Mouse (Mus musculus) bone marrow macrophage, adult 2 months (primary cell): ENCODE data around the gene Tbc1d24. TPM values are rescaled to one million over a fixed set of nuclear protein-coding genes. Genes with fewer than 3 reads are reported as not detected.
A peak's percentile ranks its signal among the peaks of the same experiment; 100 is the strongest.

Source experiments
- H3K27ac ChIP-seq: 2 replicates; pipeline ENCODE4 v1.5.1; 2012; ENCODE audit warnings: low read depth, low read length; ENCODE audit not compliant: insufficient read depth
- H3K4me1 ChIP-seq: 2 replicates; pipeline ENCODE4 v1.6.1; 2012; ENCODE audit warnings: low read length; ENCODE audit not compliant: control insufficient read depth, insufficient read depth
- H3K4me3 ChIP-seq: 2 replicates; pipeline ENCODE4 v1.5.1; 2012; ENCODE audit warnings: mild to moderate bottlenecking, low read length, moderate library complexity; ENCODE audit not compliant: insufficient read depth
- CTCF ChIP-seq: IDR thresholded peaks from 2 replicates; pipeline ENCODE4 v1.5.1; 2012; ENCODE audit warnings: low read depth, mild to moderate bottlenecking, low read length, moderate library complexity
- POLR2A ChIP-seq: IDR thresholded peaks from 2 replicates; pipeline ENCODE4 v1.6.1; 2012; ENCODE audit warnings: mild to moderate bottlenecking, low read depth, low read length, borderline replicate concordance
- polyA plus RNA-seq: library from polyadenylated mRNA; stranded (reverse); fragments of >200 nt; gene quantifications from 2 replicates; pipeline ENCODE4 v1.2.4, GENCODE M21; 2012; ENCODE audit not compliant: missing spikeins, insufficient read depth, insufficient read length

Gene Tbc1d24
- polyA plus RNA-seq, 1 experiment: 23.0 TPM

GRCm38 (mm10) chr17:24211631-24212440 lies 6.5 kb upstream of the Tbc1d24 start:
- Histone ChIP-seq H3K4me3 (peak overlapping the region; percentile 28), H3K27ac (no peak overlapping the region), H3K4me1 (peaks cover 9% of the 10 kb centered on the region; the same call in 1 of the 2 replicates)
- TF ChIP-seq CTCF: no peak
- no peak for TF ChIP-seq POLR2A

GRCm38 (mm10) chr17:24210591-24210990 lies 5.2 kb upstream of the Tbc1d24 start:
- peaks cover 15% of the 10 kb centered on the region for H3K4me1 ChIP-seq

GRCm38 (mm10) chr17:24209916-24210240 lies 4.5 kb upstream of the Tbc1d24 start:
- TF ChIP-seq POLR2A (no peak), CTCF (no peak)
- Histone ChIP-seq H3K27ac (no peak overlapping the region), H3K4me3 (no peak overlapping the region), H3K4me1 (peaks cover 15% of the 10 kb centered on the region)

More at GRCm38 (mm10) chr17:24210591-24210990, 5.2 kb upstream of the Tbc1d24 start:
- Histone ChIP-seq H3K4me3 (no peak overlapping the region), H3K27ac (no peak overlapping the region)
- TF ChIP-seq CTCF: no peak

DNA sequence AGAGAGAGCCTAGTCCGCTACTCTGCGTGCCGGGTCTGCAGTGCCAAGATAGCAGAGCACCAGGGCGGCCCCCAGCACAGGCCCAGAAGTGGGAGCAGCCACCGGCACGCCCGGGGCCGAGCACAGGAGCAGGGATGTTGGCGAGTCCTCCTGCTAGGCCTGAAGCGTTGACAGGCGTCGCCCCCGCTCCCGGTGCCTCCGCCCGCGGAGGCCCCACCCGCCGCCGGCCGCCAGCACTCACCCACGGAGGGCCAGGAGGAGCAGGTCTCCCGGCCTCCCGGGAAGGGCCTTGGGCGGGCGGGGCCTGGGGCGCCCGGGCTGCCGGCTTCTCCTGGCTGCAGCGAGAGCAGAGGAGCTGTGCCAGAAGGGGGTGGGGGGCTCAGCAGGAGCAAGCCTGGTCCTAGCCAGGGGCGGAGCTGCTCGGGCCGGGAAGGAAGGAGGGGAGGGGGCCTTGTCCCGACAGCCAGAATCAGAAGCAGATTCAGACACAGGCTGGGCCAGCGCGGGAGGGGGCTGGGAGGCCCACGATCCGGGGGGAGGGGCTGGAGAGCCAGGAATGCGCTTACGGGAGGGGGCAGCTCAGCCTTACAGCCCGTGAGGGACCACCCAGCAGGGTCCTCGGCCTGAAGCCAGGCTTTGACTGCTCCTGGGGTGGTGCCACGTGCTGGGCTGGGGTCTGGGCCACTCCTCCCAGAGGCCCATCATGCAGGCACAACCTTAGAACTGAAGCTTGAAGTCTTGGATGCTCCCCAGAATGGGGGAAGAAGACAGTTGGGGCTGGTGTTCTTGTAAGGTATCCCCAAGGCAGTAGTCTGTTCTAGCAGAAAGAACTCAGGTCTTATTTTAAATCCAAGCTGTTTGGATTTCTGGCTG lies 3.9 kb upstream of the Tbc1d24 start, which contains the start of gene Ntn3:
Gene Ntn3, minus strand, starts transcription at position 489 of the 873 bp plus-strand sequence.
- H3K4me1 ChIP-seq: peaks cover 21% of the 10 kb centered on the region
- peak within 1 kb of the TSS; percentile 14 for H3K4me3 ChIP-seq
- TF ChIP-seq POLR2A (no peak), CTCF (no peak)
- no peak within 1 kb of the TSS for H3K27ac ChIP-seq

DNA sequence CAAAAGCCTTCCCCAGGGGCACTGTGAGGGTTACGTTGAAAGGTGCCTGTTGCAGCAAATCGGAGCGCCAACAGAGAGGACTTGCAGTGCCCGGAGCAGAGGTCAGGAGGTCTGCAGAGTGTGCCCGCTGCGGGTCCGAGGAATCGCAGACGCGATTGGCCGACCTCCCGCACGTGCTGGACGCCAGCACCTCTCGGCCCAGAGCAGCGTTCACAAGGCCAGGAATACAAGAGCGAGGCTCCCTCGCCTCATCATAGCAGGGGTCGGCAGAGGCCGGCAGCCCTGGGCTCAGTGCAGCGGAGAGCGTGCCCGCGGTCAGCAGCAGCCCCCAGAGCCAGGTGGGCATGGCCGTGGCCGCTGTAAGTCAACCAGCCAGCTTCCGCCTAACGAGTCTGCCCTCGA lies 3.3 kb upstream of the Tbc1d24 start:
- Histone ChIP-seq H3K27ac (no peak overlapping the region), H3K4me1 (peaks cover 25% of the 10 kb centered on the region), H3K4me3 (peak overlapping the region; percentile 14)

GRCm38 (mm10) chr17:24207768-24208640 lies 2.6 kb upstream of the Tbc1d24 start:
- Histone ChIP-seq H3K27ac (no peak overlapping the region), H3K4me3 (no peak overlapping the region), H3K4me1 (peaks cover 25% of the 10 kb centered on the region)
- TF ChIP-seq CTCF (no peak), POLR2A (no peak)

More for the DNA sequence above, 3.3 kb upstream of the Tbc1d24 start:
- TF ChIP-seq POLR2A (no peak), CTCF (no peak)

DNA sequence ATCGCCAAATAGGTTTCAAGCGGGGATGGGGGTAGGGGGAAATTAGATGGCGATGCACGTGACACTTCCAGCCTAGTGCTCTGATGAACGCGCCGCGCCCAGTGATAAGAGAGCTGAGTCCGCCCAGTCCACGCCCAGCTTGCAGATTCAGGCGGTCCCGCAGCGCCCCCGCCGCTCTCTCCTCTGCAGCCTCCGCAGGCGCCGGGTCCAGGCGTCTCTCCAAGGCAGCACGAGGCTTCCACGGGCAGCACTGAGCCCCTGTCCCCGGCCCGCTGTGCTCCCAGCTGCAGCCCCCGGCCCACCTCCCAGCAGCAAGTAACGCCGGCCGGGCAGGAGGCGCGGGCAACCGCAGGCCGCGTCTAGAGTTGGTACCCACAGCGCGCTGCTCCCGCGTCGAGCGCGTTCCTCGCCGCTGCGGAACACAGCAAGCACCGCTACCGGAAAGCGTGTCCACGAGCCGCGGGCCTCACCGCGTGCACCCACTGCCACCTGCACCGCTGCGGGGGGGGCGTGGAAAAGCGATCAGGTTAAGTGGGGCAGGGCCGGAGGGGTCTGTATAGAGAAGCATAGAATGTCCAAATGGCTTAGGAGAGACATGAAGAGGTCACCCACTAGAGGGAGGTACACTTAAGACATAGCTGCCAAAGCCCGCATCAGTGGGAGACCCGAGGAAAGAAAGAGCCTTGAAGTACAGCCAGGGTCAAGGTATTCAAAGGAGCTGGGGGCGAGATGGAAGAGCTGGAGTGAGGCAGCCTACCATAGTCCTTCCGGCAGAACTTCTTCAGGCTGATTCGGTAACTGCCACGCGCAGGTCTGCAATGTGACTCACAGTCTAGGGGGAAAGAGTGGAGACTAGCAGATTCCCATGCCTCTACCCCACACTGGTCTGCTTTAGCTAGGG lies 1.3 kb upstream of the Tbc1d24 start:
- TF ChIP-seq POLR2A: no peak
- no peak for TF ChIP-seq CTCF
- H3K4me3 ChIP-seq: peak overlapping the region; percentile 80
- H3K27ac ChIP-seq: no peak overlapping the region
- peaks cover 19% of the 10 kb centered on the region for H3K4me1 ChIP-seq

DNA sequence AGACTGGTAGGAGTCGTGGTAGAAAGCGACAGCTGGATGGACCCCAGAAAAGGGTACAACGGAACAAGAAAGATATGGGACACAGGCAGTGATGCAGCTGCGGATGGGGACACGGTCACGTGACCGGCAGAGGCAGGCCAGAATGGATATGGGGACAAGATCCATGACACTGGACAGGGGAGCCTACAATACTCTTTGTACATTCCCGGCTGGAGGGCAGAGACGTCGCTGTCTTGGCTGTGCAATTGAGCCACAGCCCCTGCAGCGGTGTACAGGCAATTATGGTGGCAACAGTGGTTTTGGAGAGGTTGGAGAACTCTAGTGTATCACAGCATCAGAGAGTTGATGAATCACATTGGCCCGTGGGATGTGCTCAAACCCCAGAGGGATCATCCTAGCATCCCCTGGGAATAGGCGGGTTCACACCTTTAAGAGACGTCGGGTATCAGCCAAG lies 573 bp upstream of the Tbc1d24 start:
- Histone ChIP-seq H3K4me1 (peaks cover 16% of the 10 kb centered on the region), H3K27ac (no peak overlapping the region), H3K4me3 (peak overlapping the region; percentile 80)
- no peak for TF ChIP-seq POLR2A
- TF ChIP-seq CTCF: no peak; the same call in 1 of the 2 replicates

GRCm38 (mm10) chr17:24204846-24205245 lies 516 bp downstream of the Tbc1d24 start:
- peaks cover 23% of the 10 kb centered on the region for H3K4me1 ChIP-seq
- no peak overlapping the region for H3K27ac ChIP-seq
- TF ChIP-seq CTCF: no peak
- TF ChIP-seq POLR2A: no peak
- H3K4me3 ChIP-seq: peak overlapping the region; percentile 80
